Mouse (Mus musculus) macrophage (primary cell): Measurements from ENCODE around the gene Lmntd1. TPM values are rescaled to one million over a fixed set of nuclear protein-coding genes. Genes with fewer than 3 reads are reported as not detected.

Source experiments
- H3K27ac ChIP-seq: fragments of 350-480 bp; formaldehyde crosslinking; 2 replicates; pipeline ENCODE4 v1.9.0; 2021
- H3K36me3 ChIP-seq: fragments of 350-480 bp; formaldehyde crosslinking; 2 replicates; pipeline ENCODE4 v1.9.0; 2021; ENCODE audit errors: inconsistent target
- H3K4me3 ChIP-seq: fragments of 350-480 bp; formaldehyde crosslinking; 2 replicates; pipeline ENCODE4 v1.9.0; 2021; ENCODE audit errors: inconsistent target
- H3K79me2 ChIP-seq: fragments of 350-480 bp; formaldehyde crosslinking; 2 replicates; pipeline ENCODE4 v1.9.0; 2021; ENCODE audit errors: inconsistent target
- WGBS: methylation state at CpG from one replicate; pipeline ENCODE4 v1.1.7; 2026; ENCODE audit warnings: inconsistent platforms; ENCODE audit not compliant: missing documents; 5-methylcytosine and 5-hydroxymethylcytosine counted together
- polyA plus RNA-seq: library from polyadenylated mRNA; stranded (reverse); fragments of 250-400 nt; gene quantifications from 3 replicates; pipeline ENCODE4 v1.2.4, GENCODE M21; 2018; ENCODE audit warnings: inconsistent platforms

Lmntd1 gene
- polyA plus RNA-seq, 1 experiment from 2014 or later = not detected

GRCm38 (mm10) chr6:145464027-145464426 lies 150.1 kb downstream of the Lmntd1 start:
- 85% methylated on average over 4 of the region's 4 CpGs for WGBS
- Histone ChIP-seq H3K4me3 (no peak overlapping the region), H3K27ac (no peak overlapping the region), H3K79me2 (no peaks in the 10 kb centered on the region), H3K36me3 (no peaks in the 10 kb centered on the region)

DNA sequence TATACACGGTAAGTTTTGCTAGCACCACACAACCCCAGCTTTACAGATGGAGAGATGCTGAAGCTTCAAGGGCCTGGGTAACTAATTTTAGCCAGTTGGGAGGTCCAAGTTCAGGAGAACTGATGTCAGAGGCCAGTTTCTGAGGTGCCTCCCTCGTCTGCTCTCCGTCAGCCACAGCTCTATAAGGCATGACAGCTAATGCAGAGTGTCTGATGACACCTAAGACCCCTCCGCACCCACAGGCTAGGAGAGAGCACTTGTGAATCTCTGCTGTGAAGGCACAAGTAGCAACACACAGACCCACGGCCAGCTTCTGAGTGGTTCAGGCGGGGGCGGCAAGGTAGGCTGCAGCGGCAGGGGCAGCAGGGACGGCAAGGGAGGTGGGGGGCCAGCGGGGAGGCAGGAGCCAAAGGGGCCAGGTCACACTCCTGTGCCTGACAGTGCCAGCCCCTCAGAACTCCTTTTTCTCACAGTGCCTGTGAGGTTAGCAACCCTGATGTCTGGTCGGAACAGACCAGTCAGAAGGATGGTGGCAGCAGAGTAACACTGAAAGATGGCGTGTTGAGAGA lies 151.4 kb downstream of the Lmntd1 start:
- H3K27ac ChIP-seq = no peak overlapping the region
- WGBS = 88% methylated on average over 12 of the region's 12 CpGs
- H3K79me2 ChIP-seq = no peaks in the 10 kb centered on the region
- no peak overlapping the region for H3K4me3 ChIP-seq
- no peaks in the 10 kb centered on the region for H3K36me3 ChIP-seq

DNA sequence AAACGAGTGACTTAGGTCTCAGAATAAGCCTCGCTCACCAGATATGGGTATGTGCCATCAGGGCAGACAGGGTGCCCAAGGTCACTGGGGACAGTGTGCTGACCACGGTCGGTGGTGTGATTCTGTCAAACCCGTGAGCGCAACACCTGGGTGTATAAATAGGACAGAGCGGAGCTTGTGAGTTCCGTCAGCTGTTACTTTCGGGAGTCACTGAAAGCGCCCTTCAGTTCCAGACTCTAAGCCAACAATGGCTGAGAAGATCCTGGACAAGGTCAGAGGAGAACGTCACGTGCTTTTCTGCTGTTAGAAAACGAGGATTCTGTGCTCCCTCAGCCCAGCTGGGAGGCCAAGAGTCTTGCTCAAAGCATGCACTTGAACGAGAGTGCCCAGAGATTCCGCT lies 157.1 kb downstream of the Lmntd1 start:
- H3K4me3 ChIP-seq = no peak overlapping the region
- no peaks in the 10 kb centered on the region for H3K36me3 ChIP-seq
- WGBS = 85% methylated on average over 15 of the region's 15 CpGs
- no peaks in the 10 kb centered on the region for H3K79me2 ChIP-seq
- no peak overlapping the region for H3K27ac ChIP-seq

DNA sequence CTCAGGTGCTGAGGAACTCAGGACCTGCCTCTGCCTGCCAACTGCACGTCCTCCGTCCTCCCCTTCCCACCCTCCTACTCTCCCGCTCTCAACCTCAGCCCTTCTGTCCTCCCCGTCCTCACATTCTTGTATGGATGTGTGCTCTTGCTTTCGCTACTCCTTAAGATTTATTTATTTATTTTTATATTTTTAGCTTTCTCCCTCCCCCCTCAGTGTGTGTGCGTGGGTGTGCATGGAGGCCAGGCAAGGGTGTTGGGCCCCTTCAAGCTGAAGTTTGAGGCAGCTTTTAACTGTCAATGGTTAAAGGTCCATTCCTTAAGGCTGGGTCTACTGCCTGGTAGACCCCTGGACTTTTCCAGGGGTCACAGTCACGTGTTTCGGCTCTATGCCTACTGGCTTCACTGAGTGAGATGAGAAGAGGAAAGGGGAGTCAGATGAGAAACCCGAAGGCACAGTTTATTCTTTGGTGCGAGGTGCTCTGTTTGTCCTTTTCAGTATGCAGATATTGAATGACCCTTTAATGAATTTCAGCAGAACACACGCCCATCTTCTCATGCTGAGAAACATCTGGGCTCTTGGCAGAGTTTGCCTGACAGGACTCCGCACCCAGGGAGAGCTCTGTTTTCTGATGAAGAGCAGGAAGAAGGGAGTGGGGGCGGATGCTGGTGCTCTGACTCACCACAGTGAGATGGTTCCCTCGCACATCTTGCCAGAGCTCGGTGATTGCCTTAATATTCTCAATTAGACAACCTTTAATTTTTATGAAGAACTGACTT lies 163.3 kb downstream of the Lmntd1 start:
- 93% methylated on average over 15 of the region's 15 CpGs for WGBS
- no peaks in the 10 kb centered on the region for H3K79me2 ChIP-seq

GRCm38 (mm10) chr6:145448361-145448760 lies 165.8 kb downstream of the Lmntd1 start:
- 64% methylated on average over 2 of the region's 2 CpGs for WGBS

More for the DNA sequence above, 163.3 kb downstream of the Lmntd1 start:
- Histone ChIP-seq H3K4me3 (no peak overlapping the region), H3K36me3 (no peaks in the 10 kb centered on the region), H3K27ac (no peak overlapping the region)

GRCm38 (mm10) chr6:145445811-145446500 lies 168.2 kb downstream of the Lmntd1 start:
- Histone ChIP-seq H3K4me3 (no peak overlapping the region), H3K79me2 (no peaks in the 10 kb centered on the region), H3K27ac (no peak overlapping the region), H3K36me3 (no peaks in the 10 kb centered on the region)
- 95% methylated on average over 8 of the region's 8 CpGs for WGBS

More at GRCm38 (mm10) chr6:145448361-145448760, 165.8 kb downstream of the Lmntd1 start:
- Histone ChIP-seq H3K27ac (no peak overlapping the region), H3K36me3 (no peaks in the 10 kb centered on the region), H3K4me3 (no peak overlapping the region), H3K79me2 (no peaks in the 10 kb centered on the region)

DNA sequence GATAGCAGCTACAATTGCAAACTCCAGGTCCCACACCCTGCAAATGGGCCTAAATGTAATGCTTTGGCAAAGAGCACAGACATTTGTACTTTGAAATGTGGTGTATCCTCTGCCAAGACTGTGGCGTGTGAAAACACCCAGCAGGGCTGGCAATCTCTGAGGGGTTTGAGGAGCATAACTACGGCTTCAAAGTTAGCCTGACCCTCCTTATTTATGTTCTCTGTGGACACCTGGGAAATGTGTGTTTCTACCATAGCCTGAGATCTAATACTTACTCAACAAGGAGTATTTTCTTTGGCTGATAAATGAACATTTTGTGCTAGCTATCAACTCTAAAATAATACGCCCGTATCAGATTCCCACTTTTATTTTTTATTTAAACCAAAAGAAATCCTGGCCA lies 168.7 kb downstream of the Lmntd1 start:
- Histone ChIP-seq H3K4me3 (no peak overlapping the region), H3K36me3 (no peaks in the 10 kb centered on the region), H3K27ac (no peak overlapping the region), H3K79me2 (no peaks in the 10 kb centered on the region)
- WGBS = 98% methylated on average over 4 of the region's 4 CpGs

DNA sequence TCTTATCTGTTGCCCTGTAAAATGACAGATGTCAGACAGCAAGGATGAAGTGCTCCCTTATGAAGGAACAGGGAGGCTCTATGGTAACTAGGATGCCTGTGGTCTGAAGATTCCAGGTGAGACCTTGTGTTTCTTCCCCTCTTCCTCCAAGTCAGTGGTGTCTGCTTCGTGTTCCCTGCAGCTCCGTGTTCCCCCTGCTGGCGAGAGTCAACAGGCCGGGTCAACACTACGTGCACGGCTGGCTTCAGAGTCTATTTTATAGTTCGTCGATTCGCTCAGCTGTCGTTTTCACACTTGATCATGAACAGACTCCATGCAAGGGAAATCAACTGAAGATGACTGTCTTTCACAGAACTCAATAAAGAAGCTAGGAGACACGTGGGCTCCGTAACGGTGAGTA lies 171.3 kb downstream of the Lmntd1 start:
- no peaks in the 10 kb centered on the region for H3K36me3 ChIP-seq
- H3K4me3 ChIP-seq = no peak overlapping the region
- no peak overlapping the region for H3K27ac ChIP-seq
- 56% methylated on average over 13 of the region's 13 CpGs for WGBS
- no peaks in the 10 kb centered on the region for H3K79me2 ChIP-seq

GRCm38 (mm10) chr6:145441416-145442110 lies 172.6 kb downstream of the Lmntd1 start:
- Histone ChIP-seq H3K36me3 (no peaks in the 10 kb centered on the region), H3K79me2 (no peaks in the 10 kb centered on the region), H3K4me3 (no peak overlapping the region), H3K27ac (no peak overlapping the region)
- 74% methylated on average over 18 of the region's 18 CpGs for WGBS

DNA sequence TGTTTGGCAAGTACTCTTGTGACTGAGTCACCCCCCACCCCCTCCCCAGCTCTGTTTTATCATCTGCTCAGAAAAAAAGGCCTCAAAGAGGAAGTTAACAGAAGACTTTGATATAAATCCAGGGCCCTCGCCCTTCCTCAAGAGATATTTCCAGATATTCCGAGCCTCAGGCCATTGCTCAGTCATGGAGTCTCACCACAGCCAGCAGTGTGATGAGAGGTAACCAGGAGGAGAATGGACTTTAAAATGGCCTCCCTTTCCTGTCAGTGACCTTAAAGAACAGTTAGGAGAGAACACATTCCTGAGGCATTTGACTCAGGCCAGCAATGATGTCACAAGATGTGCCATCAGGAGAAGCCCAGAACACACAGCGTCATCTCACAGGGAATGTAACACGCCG lies 175.3 kb downstream of the Lmntd1 start:
- H3K4me3 ChIP-seq = no peak overlapping the region
- WGBS = 79% methylated on average over 5 of the region's 5 CpGs
- H3K27ac ChIP-seq = no peak overlapping the region
- H3K36me3 ChIP-seq = no peaks in the 10 kb centered on the region
- H3K79me2 ChIP-seq = no peaks in the 10 kb centered on the region

- WGBS = 90% methylated on average over 10 of the region's 10 CpGs
- Histone ChIP-seq H3K79me2 (no peaks in the 10 kb centered on the region), H3K27ac (no peak overlapping the region)
Measured at GRCm38 (mm10) chr6:145435764-145436163, 178.4 kb downstream of the Lmntd1 start.

GRCm38 (mm10) chr6:145435156-145435555 lies 179.0 kb downstream of the Lmntd1 start:
- H3K4me3 ChIP-seq = no peak overlapping the region
- H3K27ac ChIP-seq = no peak overlapping the region
- H3K79me2 ChIP-seq = no peaks in the 10 kb centered on the region
- no peaks in the 10 kb centered on the region for H3K36me3 ChIP-seq
- WGBS = 88% methylated on average over 1 of the region's 1 CpGs

More at GRCm38 (mm10) chr6:145435764-145436163, 178.4 kb downstream of the Lmntd1 start:
- no peak overlapping the region for H3K4me3 ChIP-seq
- H3K36me3 ChIP-seq = no peaks in the 10 kb centered on the region

DNA sequence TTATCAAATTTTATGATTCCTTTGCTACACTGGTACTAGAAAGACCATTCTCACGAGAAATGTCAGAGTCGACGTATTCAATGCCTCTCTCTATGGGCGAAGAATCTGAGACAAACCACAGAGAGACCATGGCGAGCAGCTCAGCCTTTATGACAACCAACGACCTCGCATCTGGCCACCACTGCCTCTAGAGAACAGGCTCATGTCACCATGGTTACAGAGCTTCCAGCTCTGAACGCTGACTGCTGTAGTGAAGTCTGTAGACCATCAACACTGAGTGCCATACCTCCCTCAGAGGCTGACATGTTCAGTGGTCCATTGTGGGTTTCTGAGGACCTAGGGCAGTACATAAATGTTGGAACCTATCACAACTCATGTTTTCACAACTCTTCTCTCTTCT lies 180.2 kb downstream of the Lmntd1 start:
- no peak overlapping the region for H3K27ac ChIP-seq
- H3K36me3 ChIP-seq = no peaks in the 10 kb centered on the region

More for the DNA sequence above, 180.2 kb downstream of the Lmntd1 start:
- WGBS = 86% methylated on average over 8 of the region's 8 CpGs
- no peaks in the 10 kb centered on the region for H3K79me2 ChIP-seq
- H3K4me3 ChIP-seq = no peak overlapping the region
